Mouse (Mus musculus) kidney, postnatal 4 days (tissue): ENCODE measurements around the gene Isy1.
A peak's percentile ranks its signal among the peaks of the same experiment; 100 is the strongest.

Source experiments
- DNase-seq, 2 experiments: peaks; one replicate each; pipeline ENCODE4 v3.0.0; 2021; ENCODE audit warnings: mixed read lengths in 2 of 2

Isy1 gene

GRCm38 (mm10) chr6:87799576-87799975, 39.0 kb downstream of the Isy1 start:
- no peak for DNase-seq

GRCm38 (mm10) chr6:87797321-87797720, 41.3 kb downstream of the Isy1 start:
- no peak for DNase-seq

GRCm38 (mm10) chr6:87796251-87796880, 42.2 kb downstream of the Isy1 start:
- DNase-seq: no peak

- DNase-seq: no peak
Measured at GRCm38 (mm10) chr6:87795385-87796150, 43.0 kb downstream of the Isy1 start.

GRCm38 (mm10) chr6:87793821-87794510, 44.6 kb downstream of the Isy1 start:
- no peak for DNase-seq

GRCm38 (mm10) chr6:87791826-87792225, 46.8 kb downstream of the Isy1 start:
- no peak for DNase-seq

- peak in 1 of 2 experiments; percentile 58 for DNase-seq
Measured at GRCm38 (mm10) chr6:87790779-87791480, 47.7 kb downstream of the Isy1 start.

GRCm38 (mm10) chr6:87789791-87790190, 48.8 kb downstream of the Isy1 start:
- DNase-seq: no peak

GRCm38 (mm10) chr6:87788896-87789587, 49.6 kb downstream of the Isy1 start:
- DNase-seq: peak; percentile 73 to 82

GRCm38 (mm10) chr6:87788266-87788895, 50.2 kb downstream of the Isy1 start:
- DNase-seq: no peak

GRCm38 (mm10) chr6:87787108-87787890, 51.3 kb downstream of the Isy1 start:
- no peak for DNase-seq

- no peak for DNase-seq
Measured at GRCm38 (mm10) chr6:87786621-87787020, 52.0 kb downstream of the Isy1 start.

GRCm38 (mm10) chr6:87784033-87784432, 54.6 kb downstream of the Isy1 start:
- no peak for DNase-seq

- DNase-seq: no peak
Measured at GRCm38 (mm10) chr6:87780546-87781301, 57.9 kb downstream of the Isy1 start.

GRCm38 (mm10) chr6:87779174-87780165, 59.1 kb downstream of the Isy1 start:
- peak; percentile 36 to 46 for DNase-seq

- peak in 1 of 2 experiments; percentile 43 for DNase-seq
Measured at GRCm38 (mm10) chr6:87778294-87779173, 60.1 kb downstream of the Isy1 start.

GRCm38 (mm10) chr6:87777842-87778241, 60.8 kb downstream of the Isy1 start, which contains the start of gene Gp9:
Gp9 (plus strand) TSS chr6:87778072.
- no peak for DNase-seq

- no peak for DNase-seq
Measured at GRCm38 (mm10) chr6:87776663-87777062, 61.9 kb downstream of the Isy1 start.
